Mouse (Mus musculus) thymus, postnatal 14 days (tissue): Measurements from ENCODE around the gene Kazn.
A peak's percentile ranks its signal among the peaks of the same experiment; 100 is the strongest.

Experiments used
- DNase-seq: peaks from one replicate; pipeline ENCODE4 v3.0.0; 2021

Kazn gene

GRCm38 (mm10) chr4:142162102-142162501 lies 77.1 kb downstream of the Kazn start:
- no peak for DNase-seq

- DNase-seq, result no peak
Measured at GRCm38 (mm10) chr4:142160041-142160440, 79.2 kb downstream of the Kazn start.

GRCm38 (mm10) chr4:142156506-142156905 lies 82.7 kb downstream of the Kazn start:
- DNase-seq, result no peak

GRCm38 (mm10) chr4:142154246-142154645 lies 85.0 kb downstream of the Kazn start:
- no peak for DNase-seq

GRCm38 (mm10) chr4:142153526-142153925 lies 85.7 kb downstream of the Kazn start:
- DNase-seq, result peak; percentile 84

GRCm38 (mm10) chr4:142152733-142153422 lies 86.3 kb downstream of the Kazn start:
- DNase-seq, result no peak

GRCm38 (mm10) chr4:142150086-142150485 lies 89.1 kb downstream of the Kazn start:
- no peak for DNase-seq

- DNase-seq, result no peak
Measured at GRCm38 (mm10) chr4:142149202-142149601, 90.0 kb downstream of the Kazn start.

- no peak for DNase-seq
Measured at GRCm38 (mm10) chr4:142147671-142148070, 91.5 kb downstream of the Kazn start.

- DNase-seq, result peak; percentile 32
Measured at GRCm38 (mm10) chr4:142144096-142144495, 95.1 kb downstream of the Kazn start.

GRCm38 (mm10) chr4:142143290-142143689 lies 95.9 kb downstream of the Kazn start:
- DNase-seq, result no peak

GRCm38 (mm10) chr4:142139729-142140128 lies 99.5 kb downstream of the Kazn start:
- DNase-seq, result no peak

- no peak for DNase-seq
Measured at GRCm38 (mm10) chr4:142138356-142139099, 100.7 kb downstream of the Kazn start.

GRCm38 (mm10) chr4:142136766-142137503 lies 102.3 kb downstream of the Kazn start:
- no peak for DNase-seq

GRCm38 (mm10) chr4:142135515-142135914 lies 103.7 kb downstream of the Kazn start:
- DNase-seq, result no peak

- no peak for DNase-seq
Measured at GRCm38 (mm10) chr4:142130162-142130561, 109.0 kb downstream of the Kazn start.

- no peak for DNase-seq
Measured at GRCm38 (mm10) chr4:142127275-142127788, 111.9 kb downstream of the Kazn start.

- DNase-seq, result no peak
Measured at GRCm38 (mm10) chr4:142126641-142127274, 112.4 kb downstream of the Kazn start.

- no peak for DNase-seq
Measured at GRCm38 (mm10) chr4:142121164-142121563, 118.0 kb downstream of the Kazn start.

- DNase-seq, result no peak
Measured at GRCm38 (mm10) chr4:142118522-142118921, 120.7 kb downstream of the Kazn start.

GRCm38 (mm10) chr4:142117993-142118392 lies 121.2 kb downstream of the Kazn start:
- no peak for DNase-seq

GRCm38 (mm10) chr4:142113306-142113705 lies 125.9 kb downstream of the Kazn start:
- peak; percentile 34 for DNase-seq
